8 mouse cellular contexts compared by ENCODE assay signal in genomic region chr6:146642276-146643183, GRCm38 (mm10). TPM values are rescaled to one million over a fixed set of nuclear protein-coding genes. Genes with fewer than 3 reads are reported as not detected.
A peak's percentile ranks its signal among the peaks of the same experiment; 100 is the strongest.
DNase-seq lines count a peak whose midpoint lies in the region; ATAC-seq lines count a peak whose summit lies in the region.

Gene Med21 (plus strand): TSS chr6:146642547.
Gene Tm7sf3 (minus strand): TSS chr6:146642824.

- WGBS in lung, embryonic 16.5 days = under 1% methylated on average over 60 of the region's 60 CpGs

- DNase-seq in MEL-GATA-1-ER (ENCODE audit: extremely low read depth, low read depth) = peak; percentile 93
- DNase-seq in cerebellum, adult 8-10 months = peak; percentile 98
- peak; percentile 99 for DNase-seq in forelimb bud, embryonic 11.5 days (ENCODE audit: low read depth, low spot score)
- DNase-seq in layer of hippocampus, adult 9-10 months (ENCODE audit: low spot score) = peak; percentile 93
- peak; percentile 90 for DNase-seq in ovary, postnatal 10 days (ENCODE audit: low spot score)
- DNase-seq in thymus, postnatal 10 days (ENCODE audit: low spot score in 2 of 2) = peak; percentile 99

- peak within 1 kb of the TSS; percentile 79 for H3K4me2 ChIP-seq in lung, embryonic 16.5 days (ENCODE audit: low read depth, low read length)

- no peaks in the 10 kb centered on the region for H3K27me3 ChIP-seq in lung, embryonic 16.5 days (ENCODE audit: control insufficient read depth, insufficient read depth, low read depth, low read length)

- peak within 1 kb of the TSS; percentile 93 for H3K9ac ChIP-seq in lung, embryonic 16.5 days (ENCODE audit: low read length)

- H3K36me3 ChIP-seq in lung, embryonic 16.5 days (ENCODE audit: control insufficient read depth, insufficient read depth, low read length) = no peaks in the 10 kb centered on the region

- peak within 1 kb of the TSS; percentile 86 for H3K4me3 ChIP-seq in lung, embryonic 16.5 days (ENCODE audit: low read length)

- no peaks in the 10 kb centered on the region for H3K9me3 ChIP-seq in lung, embryonic 16.5 days (ENCODE audit: control insufficient read depth, low read length)

- H3K27ac ChIP-seq in lung, embryonic 16.5 days (ENCODE audit: low read length) = peak within 1 kb of the TSS; percentile 95

- peaks cover 5% of the 10 kb centered on the region; the same call in 1 of the 2 replicates for H3K4me1 ChIP-seq in lung, embryonic 16.5 days (replicated peaks; ENCODE audit: control insufficient read depth, insufficient read depth, low read length)

- peak; percentile 93 to 95 for ATAC-seq in hematopoietic stem cell, adult 5-6 weeks (replicated peaks in 1 of 2; ENCODE audit: insufficient read depth in 1 of 2, low FRiP score in 2 of 2, low TSS enrichment in 1 of 2, low read depth in 1 of 2, poor library complexity in 2 of 2, severe bottlenecking in 2 of 2)
- ATAC-seq in lung, embryonic 16.5 days (ENCODE audit: low read depth) = peak; percentile 98

RNA-seq across cellular contexts. Expression of gene Med21, which starts in this region (rescaled TPM):
- 73.7 TPM in 2 replicates for total RNA-seq in hematopoietic stem cell, adult 5-6 weeks (2017)
- 146 and 159 TPM in 2 replicates for polyA plus RNA-seq in lung, embryonic 16.5 days (2015; fragmentation: Nextera tagmentation; extraction: Ambion mirVana)

RNA-seq across cellular contexts. Expression of gene Tm7sf3, which starts in this region (rescaled TPM):
- total RNA-seq in hematopoietic stem cell, adult 5-6 weeks (2017) = 28.1 and 31.5 TPM in 2 replicates
- polyA plus RNA-seq in lung, embryonic 16.5 days (2015; fragmentation: Nextera tagmentation; extraction: Ambion mirVana) = 27.0 and 29.9 TPM in 2 replicates

Comparison
In these comparisons a context has a peak if more than half of its experiments do, and no peak if none do; other contexts are left out.
1. Peak in every context shown above with its lines: DNase-seq, ATAC-seq, H3K4me3 ChIP-seq and H3K27ac ChIP-seq.